In genomic region chr9:20959430-20959938, GRCm38 (mm10) we compare ENCODE assay signal across 8 mouse cellular contexts. TPM values are rescaled to one million over a fixed set of nuclear protein-coding genes. Genes with fewer than 3 reads are reported as not detected.
DNase-seq lines count a peak whose midpoint lies in the region; ATAC-seq and TF ChIP-seq lines count a peak whose summit lies in the region.

Gene Dnmt1 (minus strand): TSS chr9:20959888.

- no peak within 1 kb of the TSS for H3K4me2 ChIP-seq in kidney, embryonic 16.5 days (replicated peaks; ENCODE audit: low read depth, low read length)
- no peak within 1 kb of the TSS for H3K4me2 ChIP-seq in midbrain, embryonic 13.5 days (replicated peaks)

- intact Hi-C loops in heart, adult 2 months (cut with DNase I), result no loop called here

- no peaks in the 10 kb centered on the region for H3K4me1 ChIP-seq in kidney, embryonic 16.5 days (ENCODE audit: insufficient read depth, low read length)
- no peaks in the 10 kb centered on the region for H3K4me1 ChIP-seq in heart, adult 2 months (ENCODE audit: control insufficient read depth, insufficient read depth, low read length)
- no peaks in the 10 kb centered on the region for H3K4me1 ChIP-seq in midbrain, embryonic 13.5 days (replicated peaks)

- no peak for TF ChIP-seq CTCF in heart, adult 2 months (IDR thresholded peaks at IDR 0.05)

- H3K9me3 ChIP-seq in kidney, embryonic 16.5 days (ENCODE audit: low read length), result no peaks in the 10 kb centered on the region
- no peaks in the 10 kb centered on the region for H3K9me3 ChIP-seq in midbrain, embryonic 13.5 days

- TF ChIP-seq POLR2A in heart, adult 2 months (IDR thresholded peaks at IDR 0.05; ENCODE audit: insufficient read depth, low read depth, low read length), result no peak

- no peak within 1 kb of the TSS for H3K9ac ChIP-seq in kidney, embryonic 16.5 days (replicated peaks; ENCODE audit: low read length)
- no peak within 1 kb of the TSS for H3K9ac ChIP-seq in heart, adult 2 months (ENCODE audit: low read depth, low read length)
- H3K9ac ChIP-seq in midbrain, embryonic 13.5 days (replicated peaks), result no peak within 1 kb of the TSS

- no peak for TF ChIP-seq EP300 in heart, adult 2 months (IDR thresholded peaks at IDR 0.05; ENCODE audit: insufficient read depth, low read depth, low read length)

- no peaks in the 10 kb centered on the region for H3K27me3 ChIP-seq in kidney, embryonic 16.5 days (ENCODE audit: insufficient read depth, low read length)
- H3K27me3 ChIP-seq in heart, adult 2 months (ENCODE audit: control insufficient read depth, insufficient read depth, low read length), result no peaks in the 10 kb centered on the region
- H3K27me3 ChIP-seq in midbrain, embryonic 13.5 days, result no peaks in the 10 kb centered on the region

- no peaks in the 10 kb centered on the region for H3K79me2 ChIP-seq in heart, adult 2 months (replicated peaks; ENCODE audit: control insufficient read depth, insufficient read depth, low read length)

- 85% methylated on average over 2 of the region's 2 CpGs for WGBS in kidney, embryonic 16.5 days
- 75% methylated on average over 2 of the region's 2 CpGs for WGBS in heart, adult 2 months
- 90% methylated on average over 2 of the region's 2 CpGs for WGBS in midbrain, embryonic 13.5 days

- H3K4me3 ChIP-seq in kidney, embryonic 16.5 days (ENCODE audit: low read length), result no peak within 1 kb of the TSS
- H3K4me3 ChIP-seq in heart, adult 2 months, result no peak within 1 kb of the TSS
- no peak within 1 kb of the TSS for H3K4me3 ChIP-seq in midbrain, embryonic 13.5 days (replicated peaks)

- no peaks in the 10 kb centered on the region for H3K36me3 ChIP-seq in kidney, embryonic 16.5 days (ENCODE audit: insufficient read depth, low read length)
- no peaks in the 10 kb centered on the region for H3K36me3 ChIP-seq in heart, adult 2 months (ENCODE audit: control insufficient read depth, insufficient read depth, low read length)
- no peaks in the 10 kb centered on the region for H3K36me3 ChIP-seq in midbrain, embryonic 13.5 days

- ATAC-seq in kidney, embryonic 16.5 days (ENCODE audit: low FRiP score, low TSS enrichment), result no peak
- no peak for ATAC-seq in midbrain, embryonic 13.5 days

- H3K27ac ChIP-seq in kidney, embryonic 16.5 days (ENCODE audit: low read length), result no peak within 1 kb of the TSS
- H3K27ac ChIP-seq in heart, adult 2 months, result no peak within 1 kb of the TSS
- H3K27ac ChIP-seq in midbrain, embryonic 13.5 days, result no peak within 1 kb of the TSS

- no peak for DNase-seq in kidney, adult 11 months
- no peak for DNase-seq in adrenal gland, postnatal 14 days
- no peak for DNase-seq in heart, adult 2 months
- DNase-seq in layer of hippocampus, postnatal 10 days (ENCODE audit: low spot score in 2 of 2), result no peak
- no peak for DNase-seq in right cerebral cortex, postnatal 25 days
- no peak for DNase-seq in retina, embryonic 14.5 days (ENCODE audit: low spot score)

RNA-seq across cellular contexts. Expression of gene Dnmt1, which starts in this region (rescaled TPM):
- 107 and 110 TPM in 2 replicates for polyA plus RNA-seq in kidney, embryonic 16.5 days (2015; fragmentation: Nextera tagmentation; extraction: Ambion mirVana)
- 56.0 and 58.0 TPM in 2 replicates for total RNA-seq in adrenal gland, postnatal 14 days (2021)
- total RNA-seq in heart, adult 2 months (2021), result 10 to 100 TPM; 11.1 to 11.6 TPM
- polyA plus RNA-seq in heart, adult 2 months (2012; rRNA removed), result 9.1 and 11.7 TPM in 2 replicates
- 10 to 100 TPM; 47.4 to 52.1 TPM for total RNA-seq in layer of hippocampus, postnatal 10 days (2021)
- polyA plus RNA-seq in midbrain, embryonic 13.5 days (2015; fragmentation: Nextera tagmentation; extraction: Ambion mirVana), result 75.2 and 76.3 TPM in 2 replicates
